ENCODE assay signal across 17 mouse cellular contexts in the genomic region with DNA sequence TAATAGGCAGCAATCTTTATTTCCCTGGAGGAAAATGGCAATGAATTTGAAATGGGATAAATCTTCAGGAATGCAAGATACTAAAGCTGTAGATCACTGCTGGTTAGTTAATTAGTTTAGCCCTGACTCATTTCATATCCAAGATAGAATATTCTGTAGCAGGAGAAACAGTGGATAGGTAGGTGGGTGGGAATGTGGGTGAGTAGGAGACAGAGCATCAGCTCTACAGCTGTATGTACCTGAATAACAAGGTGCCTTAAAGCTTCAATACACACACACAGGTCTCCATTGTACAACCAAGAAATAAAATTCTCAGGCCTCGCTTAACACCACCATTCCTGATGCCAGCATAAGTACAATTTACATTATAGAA.
DNase-seq lines count a peak whose midpoint lies in the region; ATAC-seq and TF ChIP-seq lines count a peak whose summit lies in the region.
"Had no signal": no experiment of that assay in that cellular context is flagged by ENCODE, and none has a peak within 500 bp of the region (broad histone marks: within the 10 kb centered on the region; RNA-seq: fewer than 3 reads in every experiment).

No protein-coding gene starts in this region.

- no peaks in the 10 kb centered on the region for H3K36me3 ChIP-seq in hindbrain, embryonic 11.5 days (ENCODE audit: control insufficient read depth, insufficient read depth, low read length)
- H3K36me3 ChIP-seq in hindbrain, embryonic 10.5 days: no peaks in the 10 kb centered on the region
- no peaks in the 10 kb centered on the region for H3K36me3 ChIP-seq in hindbrain, embryonic 13.5 days
- no peaks in the 10 kb centered on the region for H3K36me3 ChIP-seq in midbrain, embryonic 15.5 days (replicated peaks)
- H3K36me3 ChIP-seq: embryonic facial prominence, embryonic 12.5 days; limb, embryonic 10.5 days had no signal

- no peaks in the 10 kb centered on the region for H3K27me3 ChIP-seq in hindbrain, embryonic 11.5 days (ENCODE audit: control insufficient read depth, insufficient read depth, low read length)
- H3K27me3 ChIP-seq in hindbrain, embryonic 10.5 days (ENCODE audit: insufficient read depth, poor library complexity, severe bottlenecking): no peaks in the 10 kb centered on the region
- H3K27me3 ChIP-seq in hindbrain, embryonic 13.5 days: no peaks in the 10 kb centered on the region
- H3K27me3 ChIP-seq in midbrain, embryonic 15.5 days (replicated peaks): no peaks in the 10 kb centered on the region
- H3K27me3 ChIP-seq: embryonic facial prominence, embryonic 12.5 days had no signal

- H3K4me3 ChIP-seq in hindbrain, embryonic 11.5 days (ENCODE audit: low read depth, low read length): no peak overlapping the region
- H3K4me3 ChIP-seq in hindbrain, embryonic 10.5 days: no peak overlapping the region
- no peak overlapping the region for H3K4me3 ChIP-seq in hindbrain, embryonic 13.5 days
- no peak overlapping the region for H3K4me3 ChIP-seq in midbrain, embryonic 15.5 days
- H3K4me3 ChIP-seq in gastrocnemius, adult 2 months: no peak overlapping the region
- H3K4me3 ChIP-seq: embryonic facial prominence, embryonic 12.5 days; erythroblast, embryonic 14.5 days; left cerebral cortex, adult 2 months; limb, embryonic 10.5 days had no signal

- H3K4me1 ChIP-seq in hindbrain, embryonic 11.5 days (replicated peaks; ENCODE audit: control insufficient read depth, insufficient read depth, low read length): no peaks in the 10 kb centered on the region
- no peaks in the 10 kb centered on the region for H3K4me1 ChIP-seq in hindbrain, embryonic 10.5 days (replicated peaks)
- H3K4me1 ChIP-seq in hindbrain, embryonic 13.5 days (replicated peaks): peaks cover 19% of the 10 kb centered on the region
- peaks cover 9% of the 10 kb centered on the region for H3K4me1 ChIP-seq in midbrain, embryonic 15.5 days

- H3K9me3 ChIP-seq in hindbrain, embryonic 11.5 days (ENCODE audit: control insufficient read depth, low read length): no peaks in the 10 kb centered on the region
- no peaks in the 10 kb centered on the region for H3K9me3 ChIP-seq in hindbrain, embryonic 10.5 days
- H3K9me3 ChIP-seq in hindbrain, embryonic 13.5 days: no peaks in the 10 kb centered on the region
- H3K9me3 ChIP-seq in midbrain, embryonic 15.5 days: no peaks in the 10 kb centered on the region
- H3K9me3 ChIP-seq: embryonic facial prominence, embryonic 12.5 days; limb, embryonic 10.5 days had no signal

- TF ChIP-seq CTCF in gastrocnemius, adult 2 months (IDR thresholded peaks at IDR 0.05): no peak

- no peak for DNase-seq in hindbrain, embryonic 11.5 days (ENCODE audit: low spot score)
- no peak for DNase-seq in hindbrain, embryonic 10.5 days (ENCODE audit: low spot score)
- DNase-seq in brain, adult 2 months (ENCODE audit: low read depth, low spot score): peak; percentile 26
- no peak for DNase-seq in cerebellum, adult 11 months
- DNase-seq in gastrocnemius, adult 2 months: no peak
- DNase-seq: adrenal gland, postnatal 36 days; cerebellum, adult 8-10 months; liver, postnatal 0 days; lung, postnatal 36 days; thymus, postnatal 25 days had no signal

- ATAC-seq in hindbrain, embryonic 11.5 days (ENCODE audit: low FRiP score): peak; percentile 44
- peak; percentile 80 for ATAC-seq in hindbrain, embryonic 13.5 days (ENCODE audit: low FRiP score)
- peak; percentile 53 for ATAC-seq in midbrain, embryonic 15.5 days (replicated peaks)
- ATAC-seq: intestine, postnatal 0 days; liver, postnatal 0 days had no signal

- no peak overlapping the region for H3K9ac ChIP-seq in hindbrain, embryonic 11.5 days (ENCODE audit: low read depth, low read length)
- no peak overlapping the region for H3K9ac ChIP-seq in hindbrain, embryonic 13.5 days
- H3K9ac ChIP-seq in midbrain, embryonic 15.5 days: no peak overlapping the region
- H3K9ac ChIP-seq: embryonic facial prominence, embryonic 12.5 days; liver, postnatal 0 days had no signal

- H3K4me2 ChIP-seq in hindbrain, embryonic 11.5 days (replicated peaks; ENCODE audit: low read depth, low read length): no peak overlapping the region
- no peak overlapping the region for H3K4me2 ChIP-seq in hindbrain, embryonic 13.5 days
- no peak overlapping the region for H3K4me2 ChIP-seq in midbrain, embryonic 15.5 days
- H3K4me2 ChIP-seq: embryonic facial prominence, embryonic 12.5 days had no signal

- intact Hi-C loops in gastrocnemius, adult 2 months (cut with DNase I): no loop called here

- no peak overlapping the region for H3K27ac ChIP-seq in hindbrain, embryonic 11.5 days (ENCODE audit: low read depth, low read length)
- no peak overlapping the region for H3K27ac ChIP-seq in hindbrain, embryonic 10.5 days
- H3K27ac ChIP-seq in hindbrain, embryonic 13.5 days: peak overlapping the region; percentile 64; the same call in 1 of the 2 replicates
- 0 out of 2 replicates have a peak overlapping the region, but pooled peaks have one; percentile 6 for H3K27ac ChIP-seq in midbrain, embryonic 15.5 days
- H3K27ac ChIP-seq in gastrocnemius, adult 2 months: no peak overlapping the region; the same call in 1 of the 2 replicates
- H3K27ac ChIP-seq: embryonic facial prominence, embryonic 12.5 days; left cerebral cortex, adult 2 months; limb, embryonic 10.5 days had no signal

- 93% methylated on average over 1 of the region's 1 CpGs for WGBS in hindbrain, embryonic 11.5 days
- 88% methylated on average over 1 of the region's 1 CpGs for WGBS in hindbrain, embryonic 10.5 days
- 82% methylated on average over 1 of the region's 1 CpGs for WGBS in hindbrain, embryonic 13.5 days
- 70% methylated on average over 1 of the region's 1 CpGs for WGBS in midbrain, embryonic 15.5 days

Comparison
In these comparisons a context has a peak if more than half of its experiments do, and no peak if none do; other contexts are left out.
1. H3K27ac ChIP-seq: peak in hindbrain, embryonic 13.5 days (single experiment) and midbrain, embryonic 15.5 days (single experiment); none in hindbrain, embryonic 11.5 days (single experiment), hindbrain, embryonic 10.5 days (single experiment) and gastrocnemius, adult 2 months (single experiment).
2. Peak in every context shown above with its lines, with median percentiles within 50 percentile points of each other: ATAC-seq.